Mouse (Mus musculus) c-Kit-positive CD71-negative TER-119-negative erythroid progenitor cells, embryonic 14.5 days (primary cell): Measurements from ENCODE around the gene Dcaf17.

Experiments
- DNase-seq: peaks from one replicate; pipeline ENCODE4 v3.0.0-alpha.2; 2013; ENCODE audit warnings: low read depth

Gene Dcaf17

DNA sequence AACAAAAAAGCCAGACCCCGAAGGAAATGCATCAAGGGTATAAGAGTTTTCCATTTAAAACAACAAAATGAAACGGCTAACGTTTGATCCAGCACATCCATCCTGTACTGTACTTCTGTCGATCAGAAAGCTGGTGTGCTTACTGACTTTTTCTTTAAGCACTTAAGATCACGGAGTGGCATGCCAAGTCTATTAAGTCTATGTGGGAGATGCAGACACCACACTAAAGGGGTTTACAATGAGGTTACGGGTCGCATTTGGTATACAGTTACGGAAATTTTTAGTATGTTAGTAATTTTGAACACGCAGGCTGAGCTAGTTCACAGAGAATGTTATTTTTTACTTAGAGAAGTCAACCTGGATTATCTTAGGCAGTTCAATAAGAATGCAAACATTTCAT, 412 bp upstream of the Dcaf17 start:
- no peak for DNase-seq

- DNase-seq, result no peak
Observed at GRCm38 (mm10) chr2:71056115-71056835, 1.1 kb downstream of the Dcaf17 start.

GRCm38 (mm10) chr2:71071601-71072000, 16.5 kb downstream of the Dcaf17 start:
- no peak for DNase-seq

DNA sequence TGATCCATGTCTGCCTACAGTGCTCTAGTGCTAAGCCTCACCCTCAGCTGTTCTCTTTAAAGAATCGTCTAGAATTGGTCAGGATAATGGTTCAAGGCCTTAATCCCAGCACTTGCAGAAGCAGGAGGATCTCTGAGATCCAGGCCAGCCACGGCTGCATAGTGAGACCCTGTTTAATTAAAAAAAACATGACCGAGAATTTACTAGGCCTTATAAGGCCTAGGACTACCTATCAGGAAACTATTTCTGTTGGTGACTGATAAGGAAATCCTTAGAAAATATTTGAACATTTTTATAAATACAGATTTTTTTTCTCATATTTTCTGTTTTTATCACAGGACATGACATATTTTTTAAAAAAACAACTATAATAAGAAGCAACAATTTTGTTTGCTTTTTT, 18.2 kb downstream of the Dcaf17 start:
- DNase-seq, result no peak

DNA sequence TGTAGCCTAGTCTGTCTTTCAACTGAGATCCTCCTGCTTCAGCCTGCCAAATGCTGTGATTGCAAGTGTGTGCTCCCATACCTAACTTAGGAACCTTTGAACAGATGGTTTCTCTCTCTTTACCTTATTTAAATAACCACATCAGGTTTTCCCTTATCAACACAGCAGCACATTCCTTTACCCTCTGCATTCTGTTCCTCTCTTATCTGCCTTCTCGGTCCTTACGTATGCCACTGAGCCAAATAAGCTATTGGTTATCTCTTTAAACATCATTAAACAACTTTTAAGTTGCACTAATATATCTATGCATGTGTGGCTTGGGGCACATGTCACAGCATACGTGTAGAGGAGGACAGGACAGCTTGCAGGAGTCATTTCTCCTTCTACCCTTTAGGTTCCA, 18.7 kb downstream of the Dcaf17 start:
- DNase-seq, result no peak

DNA sequence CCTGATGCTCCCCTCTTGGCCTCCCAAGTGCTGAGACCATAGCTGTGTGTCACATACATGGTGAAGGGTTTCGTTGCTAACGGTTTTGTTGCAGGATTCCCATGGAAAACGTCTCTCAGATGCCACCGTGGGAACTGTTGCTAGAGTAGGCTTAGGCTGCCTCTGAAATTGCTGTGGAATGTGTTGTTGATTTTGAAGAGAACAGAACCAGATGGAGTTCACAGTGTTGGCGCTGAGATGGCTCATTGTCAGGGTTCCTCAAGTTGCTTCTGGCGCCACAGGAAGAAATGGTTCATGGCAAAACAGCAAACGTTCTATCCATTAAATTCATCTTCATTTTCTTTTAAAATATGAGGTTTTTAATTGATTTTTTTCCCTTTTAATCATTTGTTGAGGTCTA, 27.3 kb downstream of the Dcaf17 start:
- no peak for DNase-seq

- DNase-seq, result no peak
Observed at GRCm38 (mm10) chr2:71083454-71084193, 28.5 kb downstream of the Dcaf17 start.

DNA sequence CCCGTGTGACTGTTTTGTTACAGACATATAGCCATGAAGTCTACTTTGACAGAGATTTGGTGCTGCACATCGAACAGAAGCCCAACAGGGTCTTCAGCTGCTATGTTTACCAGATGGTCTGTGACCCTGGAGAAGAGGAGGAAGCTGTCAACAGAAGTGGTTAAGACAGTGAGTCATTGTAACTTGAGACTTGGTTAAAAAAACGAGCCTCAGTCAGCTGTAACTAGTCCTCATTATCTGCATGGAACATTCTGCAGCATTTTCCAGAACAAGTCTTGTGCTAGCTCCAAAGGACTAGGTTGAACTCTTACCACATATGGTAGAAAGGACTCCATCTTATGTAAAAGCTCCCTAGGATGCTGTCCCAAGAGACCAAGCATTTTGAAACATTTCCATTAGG, 34.6 kb downstream of the Dcaf17 start:
- no peak for DNase-seq

DNA sequence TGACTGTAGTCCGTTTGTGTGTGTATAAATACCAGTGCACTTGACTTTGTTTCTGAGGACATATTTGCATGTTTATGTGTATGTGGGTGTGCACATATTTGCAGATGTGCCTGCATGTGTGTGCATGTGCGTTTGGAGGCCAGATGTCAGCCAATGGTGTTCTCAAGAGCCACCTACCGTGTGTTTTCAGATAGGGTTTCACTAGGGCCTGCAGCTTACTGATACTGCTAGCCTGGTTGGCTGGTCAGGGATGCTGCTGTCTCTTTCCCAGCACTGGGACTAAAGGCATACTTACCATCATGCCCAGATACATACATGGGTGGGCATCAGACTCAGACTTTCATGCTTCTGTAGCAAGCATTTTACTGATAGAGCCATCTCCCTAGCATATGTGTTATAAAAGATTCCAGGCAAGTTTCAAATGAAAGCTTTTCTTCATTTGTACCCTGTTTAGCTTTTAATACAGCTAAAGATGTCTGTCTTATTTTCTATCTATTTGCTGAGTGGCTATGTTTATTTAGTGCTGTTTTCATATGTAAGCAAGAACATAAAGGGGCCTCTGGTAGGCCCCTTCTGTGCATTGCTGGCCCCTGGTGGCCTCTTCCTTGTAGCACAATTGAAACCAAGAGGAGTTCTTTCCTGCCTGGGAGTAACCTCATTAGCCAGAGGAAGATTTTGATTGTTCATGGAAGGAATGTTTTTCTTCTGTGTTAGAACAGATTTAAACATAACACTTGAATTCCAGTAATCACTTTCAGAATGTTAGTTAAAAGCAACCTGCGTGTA, 35.7 kb downstream of the Dcaf17 start:
- DNase-seq, result no peak

DNA sequence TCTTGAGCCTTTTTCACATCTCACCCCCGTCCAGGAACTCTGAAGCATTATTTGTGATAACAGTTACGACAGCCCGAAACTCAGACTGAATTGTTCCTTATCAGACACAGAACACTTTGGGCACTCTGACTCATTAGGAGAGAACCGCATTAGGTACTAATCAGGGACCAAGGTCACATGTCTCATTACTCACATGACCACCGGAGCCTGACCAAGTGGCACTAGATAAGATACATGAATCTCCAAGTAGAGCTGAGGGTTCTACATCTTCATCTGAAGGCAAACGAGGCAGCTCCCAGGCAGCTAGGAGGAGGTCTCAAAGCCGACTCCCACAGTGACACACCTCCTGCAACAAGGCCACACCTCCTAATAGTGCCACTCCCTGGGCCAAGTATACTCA, 41.0 kb downstream of the Dcaf17 start:
- DNase-seq, result peak; percentile 35

DNA sequence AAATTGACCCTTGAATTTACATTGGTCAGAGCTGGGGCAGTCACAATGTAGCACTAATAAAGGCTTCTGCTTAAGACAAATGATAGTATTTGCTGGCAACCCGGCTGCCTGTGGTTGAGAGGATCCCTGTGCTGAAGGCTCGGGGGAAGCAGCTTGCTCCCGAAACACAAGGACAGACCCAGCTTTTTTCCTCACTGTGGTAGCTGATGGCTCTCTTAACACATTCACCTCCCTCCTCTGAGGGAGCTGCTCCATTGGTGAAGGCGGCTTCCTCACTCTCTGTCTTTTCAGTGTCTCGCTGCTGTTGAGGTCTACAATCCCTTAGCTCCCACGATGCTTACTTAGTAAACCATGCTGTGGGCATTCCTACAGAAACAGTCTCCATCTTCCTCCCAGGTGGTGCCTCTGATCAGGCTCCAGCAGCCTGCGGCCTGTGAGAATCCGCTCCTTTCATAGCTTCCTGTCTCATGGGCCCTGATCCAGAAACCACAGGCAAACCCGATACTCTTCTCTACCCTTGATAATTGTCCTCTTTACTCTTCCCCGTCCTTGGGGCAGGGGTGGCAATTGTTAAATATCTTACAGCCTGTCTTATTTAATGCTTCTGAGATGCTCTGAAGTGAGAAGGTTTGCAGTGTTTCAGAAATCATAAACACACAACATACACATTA, 47.6 kb downstream of the Dcaf17 start:
- DNase-seq, result no peak

DNA sequence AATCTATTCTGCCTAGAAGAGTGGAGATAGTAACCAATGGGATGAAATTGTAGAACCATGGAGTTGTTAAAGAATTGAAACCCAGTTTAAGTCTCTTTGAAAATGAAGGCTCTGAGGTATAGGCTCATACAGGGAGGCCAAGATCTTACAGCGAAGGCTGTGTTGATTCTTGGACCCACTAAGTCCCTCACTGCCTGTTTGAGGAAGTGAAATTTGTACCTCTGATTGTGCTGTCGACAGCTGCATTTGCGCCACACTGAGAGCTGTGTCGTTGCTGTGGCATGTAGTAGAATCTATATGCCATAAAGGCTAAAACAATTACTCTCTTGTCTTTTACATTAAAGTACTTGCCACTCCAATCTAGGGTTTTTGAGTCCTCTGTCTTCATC, 48.2 kb downstream of the Dcaf17 start:
- no peak for DNase-seq

GRCm38 (mm10) chr2:71104696-71105095, 49.6 kb downstream of the Dcaf17 start:
- DNase-seq, result no peak

GRCm38 (mm10) chr2:71105469-71106215, 50.5 kb downstream of the Dcaf17 start:
- DNase-seq, result no peak

DNA sequence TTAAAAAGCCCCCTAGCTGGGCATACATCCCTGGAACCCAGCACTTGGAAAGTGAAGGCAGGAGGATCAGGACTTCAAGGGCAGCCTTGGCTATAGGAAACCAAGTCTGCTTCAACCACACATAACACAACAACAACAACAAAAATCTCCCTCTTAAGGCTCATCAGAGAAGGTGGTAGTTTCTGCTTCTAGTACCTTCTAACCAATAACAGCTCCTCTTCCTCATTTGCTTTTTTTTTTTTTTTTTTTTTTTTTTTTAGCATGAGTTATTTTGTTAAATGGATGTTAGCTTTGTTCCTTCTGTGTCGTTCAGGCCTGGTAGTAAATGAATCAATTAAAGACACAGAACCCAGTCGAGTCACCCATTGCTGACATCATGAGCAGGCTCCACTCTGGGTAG, 52.1 kb downstream of the Dcaf17 start:
- no peak for DNase-seq

- DNase-seq, result no peak
Observed at GRCm38 (mm10) chr2:71108541-71108940, 53.4 kb downstream of the Dcaf17 start.

- no peak for DNase-seq
Observed at GRCm38 (mm10) chr2:71113489-71114171, 58.5 kb downstream of the Dcaf17 start.

- DNase-seq, result no peak
Observed at GRCm38 (mm10) chr2:71116151-71116550, 61.0 kb downstream of the Dcaf17 start.

GRCm38 (mm10) chr2:71117797-71118708, 62.9 kb downstream of the Dcaf17 start, which contains the start of gene Cybrd1:
Cybrd1 (plus strand) TSS chr2:71117923.
- DNase-seq, result no peak

GRCm38 (mm10) chr2:71120844-71121243, 65.7 kb downstream of the Dcaf17 start:
- DNase-seq, result no peak
